Mouse (Mus musculus): Measurements from ENCODE around the gene Hsd17b1. TPM values are rescaled to one million over a fixed set of nuclear protein-coding genes. Genes with fewer than 3 reads are reported as not detected.

The Hsd17b1 gene
- polyA plus RNA-seq, 1 experiment from 2014 or later, result 0.17 TPM

GRCm38 (mm10) chr11:101070987-101071386 is 7.2 kb upstream of the Hsd17b1 start:
- H3K9me3 ChIP-seq, result no peaks in the 10 kb centered on the region
- peak overlapping the region; percentile 85 for H3K4me2 ChIP-seq
- WGBS, result 67% methylated on average over 6 of the region's 6 CpGs
- peaks cover 27% of the 10 kb centered on the region for H3K4me1 ChIP-seq
- H3K36me3 ChIP-seq, result peaks cover 5% of the 10 kb centered on the region; the same call in 1 of the 2 replicates
- H3K27ac ChIP-seq (replicated peaks), result no peak overlapping the region
- peak overlapping the region; percentile 62 for H3K4me3 ChIP-seq
- H3K9ac ChIP-seq, result peak overlapping the region; percentile 89
- H3K27me3 ChIP-seq (replicated peaks), result peaks cover 8% of the 10 kb centered on the region
- ATAC-seq (ENCODE audit: extremely low read depth, insufficient number of reproducible peaks, low FRiP score, low TSS enrichment), result no peak

GRCm38 (mm10) chr11:101071810-101072428 is 6.3 kb upstream of the Hsd17b1 start:
- Histone ChIP-seq H3K4me2 (no peak overlapping the region), H3K27ac (replicated peaks) (no peak overlapping the region), H3K4me1 (peaks cover 17% of the 10 kb centered on the region), H3K4me3 (no peak overlapping the region), H3K9ac (no peak overlapping the region), H3K36me3 (peaks cover 13% of the 10 kb centered on the region; the same call in 1 of the 2 replicates), H3K9me3 (no peaks in the 10 kb centered on the region), H3K27me3 (replicated peaks) (peaks cover 17% of the 10 kb centered on the region)
- whole genome bisulfite sequencing, result 68% methylated on average over 14 of the region's 14 CpGs
- no peak for ATAC-seq (ENCODE audit: extremely low read depth, insufficient number of reproducible peaks, low FRiP score, low TSS enrichment)

GRCm38 (mm10) chr11:101079746-101080145 is 1.5 kb downstream of the Hsd17b1 start:
- H3K36me3 ChIP-seq, result peaks cover 13% of the 10 kb centered on the region; the same call in 1 of the 2 replicates
- peak overlapping the region; percentile 61 for H3K9ac ChIP-seq
- H3K27ac ChIP-seq (replicated peaks), result no peak overlapping the region
- H3K4me3 ChIP-seq, result peak overlapping the region; percentile 35
- peak overlapping the region; percentile 57 for H3K4me2 ChIP-seq
- peaks cover 28% of the 10 kb centered on the region for H3K4me1 ChIP-seq
- 3% methylated on average over 27 of the region's 27 CpGs for WGBS
- no peak for ATAC-seq (ENCODE audit: extremely low read depth, insufficient number of reproducible peaks, low FRiP score, low TSS enrichment)
- H3K27me3 ChIP-seq (replicated peaks), result peaks cover 54% of the 10 kb centered on the region
- no peaks in the 10 kb centered on the region for H3K9me3 ChIP-seq

- H3K4me1 ChIP-seq, result peaks cover 28% of the 10 kb centered on the region
- no peak overlapping the region for H3K9ac ChIP-seq
- H3K9me3 ChIP-seq, result no peaks in the 10 kb centered on the region
- WGBS, result 75% methylated on average over 5 of the region's 5 CpGs
- peaks cover 54% of the 10 kb centered on the region for H3K27me3 ChIP-seq (replicated peaks)
- H3K4me3 ChIP-seq, result no peak overlapping the region
- H3K4me2 ChIP-seq, result no peak overlapping the region
- ATAC-seq (ENCODE audit: extremely low read depth, insufficient number of reproducible peaks, low FRiP score, low TSS enrichment), result no peak
- peaks cover 18% of the 10 kb centered on the region for H3K36me3 ChIP-seq
- no peak overlapping the region for H3K27ac ChIP-seq (replicated peaks)
Measured at GRCm38 (mm10) chr11:101080421-101080820, 2.2 kb downstream of the Hsd17b1 start.

- Histone ChIP-seq H3K27ac (replicated peaks) (peak overlapping the region; percentile 94), H3K4me2 (peak overlapping the region; percentile 99), H3K9me3 (no peaks in the 10 kb centered on the region), H3K27me3 (replicated peaks) (peaks cover 48% of the 10 kb centered on the region), H3K36me3 (peaks cover 21% of the 10 kb centered on the region), H3K9ac (peak overlapping the region; percentile 97), H3K4me3 (peak overlapping the region; percentile 91), H3K4me1 (peaks cover 41% of the 10 kb centered on the region)
- ATAC-seq (ENCODE audit: extremely low read depth, insufficient number of reproducible peaks, low FRiP score, low TSS enrichment), result no peak
- WGBS, result 6% methylated on average over 10 of the region's 10 CpGs
Measured at GRCm38 (mm10) chr11:101081659-101082058, 3.4 kb downstream of the Hsd17b1 start.

GRCm38 (mm10) chr11:101082208-101083082 is 4.2 kb downstream of the Hsd17b1 start, which contains the start of gene Coasy:
Coasy (plus strand) TSS chr11:101082565.
- no peaks in the 10 kb centered on the region for H3K9me3 ChIP-seq
- H3K27me3 ChIP-seq (replicated peaks), result peaks cover 41% of the 10 kb centered on the region
- H3K9ac ChIP-seq, result peak within 1 kb of the TSS; percentile 97
- peaks cover 16% of the 10 kb centered on the region for H3K36me3 ChIP-seq
- peak; percentile 84 for ATAC-seq (ENCODE audit: extremely low read depth, insufficient number of reproducible peaks, low FRiP score, low TSS enrichment)
- peak within 1 kb of the TSS; percentile 91 for H3K4me3 ChIP-seq
- WGBS, result under 1% methylated on average over 51 of the region's 51 CpGs
- H3K4me2 ChIP-seq, result peak within 1 kb of the TSS; percentile 99
- peaks cover 42% of the 10 kb centered on the region for H3K4me1 ChIP-seq
- H3K27ac ChIP-seq (replicated peaks), result peak within 1 kb of the TSS; percentile 94

- no peaks in the 10 kb centered on the region for H3K9me3 ChIP-seq
- no peak for ATAC-seq (ENCODE audit: extremely low read depth, insufficient number of reproducible peaks, low FRiP score, low TSS enrichment)
- H3K27ac ChIP-seq (replicated peaks), result peak overlapping the region; percentile 94
- peaks cover 33% of the 10 kb centered on the region for H3K27me3 ChIP-seq (replicated peaks)
- peaks cover 16% of the 10 kb centered on the region for H3K36me3 ChIP-seq
- H3K4me3 ChIP-seq, result peak overlapping the region; percentile 91
- H3K4me2 ChIP-seq, result peak overlapping the region; percentile 99
- H3K9ac ChIP-seq, result peak overlapping the region; percentile 97
- H3K4me1 ChIP-seq, result peaks cover 50% of the 10 kb centered on the region
- 33% methylated on average over 19 of the region's 19 CpGs for WGBS
Measured at GRCm38 (mm10) chr11:101083083-101083697, 5.0 kb downstream of the Hsd17b1 start.

GRCm38 (mm10) chr11:101084246-101084645 is 6.0 kb downstream of the Hsd17b1 start:
- no peak overlapping the region for H3K4me3 ChIP-seq
- no peaks in the 10 kb centered on the region for H3K9me3 ChIP-seq
- peaks cover 26% of the 10 kb centered on the region for H3K36me3 ChIP-seq
- H3K27ac ChIP-seq (replicated peaks), result no peak overlapping the region
- H3K9ac ChIP-seq, result 0 out of 2 replicates have a peak overlapping the region, but pooled peaks have one; percentile 97
- H3K27me3 ChIP-seq (replicated peaks), result peaks cover 23% of the 10 kb centered on the region
- H3K4me2 ChIP-seq, result no peak overlapping the region
- H3K4me1 ChIP-seq, result peaks cover 55% of the 10 kb centered on the region
- ATAC-seq (ENCODE audit: extremely low read depth, insufficient number of reproducible peaks, low FRiP score, low TSS enrichment), result no peak
- WGBS, result 80% methylated on average over 14 of the region's 14 CpGs

- Histone ChIP-seq H3K36me3 (peaks cover 32% of the 10 kb centered on the region), H3K9ac (no peak overlapping the region), H3K9me3 (no peaks in the 10 kb centered on the region), H3K27ac (replicated peaks) (no peak overlapping the region), H3K4me1 (peaks cover 49% of the 10 kb centered on the region), H3K4me2 (no peak overlapping the region), H3K4me3 (no peak overlapping the region), H3K27me3 (replicated peaks) (peaks cover 17% of the 10 kb centered on the region)
- 90% methylated on average over 12 of the region's 12 CpGs for WGBS
- ATAC-seq (ENCODE audit: extremely low read depth, insufficient number of reproducible peaks, low FRiP score, low TSS enrichment), result no peak
Measured at GRCm38 (mm10) chr11:101084811-101085210, 6.6 kb downstream of the Hsd17b1 start.

GRCm38 (mm10) chr11:101085617-101086322 is 7.6 kb downstream of the Hsd17b1 start:
- no peak for ATAC-seq (ENCODE audit: extremely low read depth, insufficient number of reproducible peaks, low FRiP score, low TSS enrichment)
- Histone ChIP-seq H3K4me2 (peak overlapping the region; percentile 93; the same call in 1 of the 2 replicates), H3K9me3 (no peaks in the 10 kb centered on the region), H3K27me3 (replicated peaks) (peaks cover 7% of the 10 kb centered on the region), H3K27ac (replicated peaks) (peak overlapping the region; percentile 87; the same call in 1 of the 2 replicates), H3K4me1 (peaks cover 48% of the 10 kb centered on the region), H3K4me3 (no peak overlapping the region), H3K36me3 (peaks cover 41% of the 10 kb centered on the region), H3K9ac (peak overlapping the region; percentile 97)
- WGBS, result 85% methylated on average over 18 of the region's 18 CpGs

Data from heart, embryonic 13.5 days (tissue).